Mouse (Mus musculus) embryonic fibroblast, embryonic 13.5 days (primary cell): ENCODE data around the gene Psip1.

ENCODE experiments used
- CTCF ChIP-seq: IDR thresholded peaks from 2 replicates; pipeline ENCODE4 v1.5.1; 2011; ENCODE audit warnings: mild to moderate bottlenecking, control low read depth, low read length, moderate library complexity, borderline replicate concordance; ENCODE audit not compliant: insufficient read depth
- POLR2A ChIP-seq: IDR thresholded peaks from 2 replicates; pipeline ENCODE4 v1.6.1; 2011; ENCODE audit warnings: low read depth, mild to moderate bottlenecking, control low read depth, low read length, moderate library complexity

- TF ChIP-seq CTCF (no peak), POLR2A (no peak)
Observed at GRCm38 (mm10) chr4:83509600-83509999, 23.3 kb upstream of the Psip1 start.
